Mouse (Mus musculus): ENCODE measurements around the gene Mrpl54.

Gene Mrpl54

DNA sequence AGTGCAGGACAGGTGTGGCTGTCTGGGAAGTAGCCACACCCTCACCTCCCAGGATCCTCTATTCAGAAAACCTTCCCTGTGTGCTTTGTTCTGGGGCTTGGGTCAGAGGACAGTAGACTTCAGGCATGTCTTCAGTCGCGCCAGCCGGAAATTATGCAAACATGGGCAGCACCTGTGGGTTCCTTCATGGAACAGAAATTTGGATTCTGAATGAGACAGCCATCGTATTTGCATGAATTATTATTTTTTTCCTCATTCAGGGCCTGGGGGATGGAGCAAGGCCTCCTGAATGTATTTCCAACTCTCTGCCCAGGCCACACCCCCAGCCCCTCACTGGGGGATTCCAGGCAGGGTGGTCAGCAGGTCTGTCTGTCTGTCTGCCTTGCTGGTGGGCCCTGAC is 5.7 kb downstream of the Mrpl54 start:
- H3K9me3 ChIP-seq (ENCODE audit: low read length): no peaks in the 10 kb centered on the region
- H3K27me3 ChIP-seq (ENCODE audit: insufficient read depth, low read length): peaks cover 41% of the 10 kb centered on the region
- H3K36me3 ChIP-seq (ENCODE audit: insufficient read depth, low read length): peaks cover 40% of the 10 kb centered on the region
- TF ChIP-seq POU5F1 (IDR thresholded peaks at IDR 0.05; ENCODE audit: borderline replicate concordance, low read length) (no peak), CTCF (conservative IDR thresholded peaks at IDR 0.05; ENCODE audit: low read length) (no peak), NANOG (IDR thresholded peaks at IDR 0.05; ENCODE audit: borderline replicate concordance, low read length) (no peak)
- peaks cover 86% of the 10 kb centered on the region for H3K4me1 ChIP-seq (replicated peaks; ENCODE audit: low read depth, low read length)
- 0 out of 2 replicates have a peak overlapping the region, but pooled peaks have one; percentile 7 for H3K4me3 ChIP-seq (replicated peaks; ENCODE audit: low read length)

GRCm38 (mm10) chr10:81259225-81259884 is 7.4 kb downstream of the Mrpl54 start:
- Histone ChIP-seq H3K27me3 (ENCODE audit: insufficient read depth, low read length) (peaks cover 52% of the 10 kb centered on the region), H3K36me3 (ENCODE audit: insufficient read depth, low read length) (peaks cover 27% of the 10 kb centered on the region), H3K4me1 (replicated peaks; ENCODE audit: low read depth, low read length) (peaks cover 69% of the 10 kb centered on the region), H3K4me3 (replicated peaks; ENCODE audit: low read length) (no peak overlapping the region), H3K9me3 (ENCODE audit: low read length) (no peaks in the 10 kb centered on the region)
- TF ChIP-seq CTCF (conservative IDR thresholded peaks at IDR 0.05; ENCODE audit: low read length): no peak
- no peak for TF ChIP-seq NANOG (IDR thresholded peaks at IDR 0.05; ENCODE audit: borderline replicate concordance, low read length)
- no peak for TF ChIP-seq POU5F1 (IDR thresholded peaks at IDR 0.05; ENCODE audit: borderline replicate concordance, low read length)

GRCm38 (mm10) chr10:81257158-81258039 is 9.3 kb downstream of the Mrpl54 start:
- Histone ChIP-seq H3K27me3 (ENCODE audit: insufficient read depth, low read length) (peaks cover 72% of the 10 kb centered on the region), H3K9me3 (ENCODE audit: low read length) (no peaks in the 10 kb centered on the region), H3K36me3 (ENCODE audit: insufficient read depth, low read length) (peaks cover 8% of the 10 kb centered on the region; the same call in 1 of the 2 replicates), H3K4me3 (replicated peaks; ENCODE audit: low read length) (peak overlapping the region; percentile 83), H3K4me1 (replicated peaks; ENCODE audit: low read depth, low read length) (peaks cover 63% of the 10 kb centered on the region)
- TF ChIP-seq NANOG (IDR thresholded peaks at IDR 0.05; ENCODE audit: borderline replicate concordance, low read length) (no peak), CTCF (conservative IDR thresholded peaks at IDR 0.05; ENCODE audit: low read length) (no peak), POU5F1 (IDR thresholded peaks at IDR 0.05; ENCODE audit: borderline replicate concordance, low read length) (no peak)

GRCm38 (mm10) chr10:81254886-81255285 is 11.8 kb downstream of the Mrpl54 start:
- H3K27me3 ChIP-seq (ENCODE audit: insufficient read depth, low read length): peaks cover 81% of the 10 kb centered on the region
- TF ChIP-seq NANOG (IDR thresholded peaks at IDR 0.05; ENCODE audit: borderline replicate concordance, low read length) (no peak), POU5F1 (IDR thresholded peaks at IDR 0.05; ENCODE audit: borderline replicate concordance, low read length) (no peak), CTCF (conservative IDR thresholded peaks at IDR 0.05; ENCODE audit: low read length) (no peak)
- no peak overlapping the region for H3K4me3 ChIP-seq (replicated peaks; ENCODE audit: low read length)
- peaks cover 59% of the 10 kb centered on the region for H3K4me1 ChIP-seq (replicated peaks; ENCODE audit: low read depth, low read length)
- no peaks in the 10 kb centered on the region for H3K9me3 ChIP-seq (ENCODE audit: low read length)
- H3K36me3 ChIP-seq (ENCODE audit: insufficient read depth, low read length): no peaks in the 10 kb centered on the region

- TF ChIP-seq CTCF (conservative IDR thresholded peaks at IDR 0.05; ENCODE audit: low read length): 0 out of 2 replicates have a peak, but pooled peaks have one; percentile 3
- TF ChIP-seq NANOG (IDR thresholded peaks at IDR 0.05; ENCODE audit: borderline replicate concordance, low read length): no peak
- no peak for TF ChIP-seq POU5F1 (IDR thresholded peaks at IDR 0.05; ENCODE audit: borderline replicate concordance, low read length)
- peaks cover 58% of the 10 kb centered on the region for H3K4me1 ChIP-seq (replicated peaks; ENCODE audit: low read depth, low read length)
- peak within 1 kb of the TSS; percentile 58 for H3K4me3 ChIP-seq (replicated peaks; ENCODE audit: low read length)
Observed at GRCm38 (mm10) chr10:81252424-81253419, 14.0 kb downstream of the Mrpl54 start, which contains the start of gene Matk. Gene Matk, plus strand, starts transcription at chr10:81252935.

GRCm38 (mm10) chr10:81249442-81249841 is 17.3 kb downstream of the Mrpl54 start:
- H3K4me1 ChIP-seq (replicated peaks; ENCODE audit: low read depth, low read length): peaks cover 67% of the 10 kb centered on the region
- TF ChIP-seq CTCF (conservative IDR thresholded peaks at IDR 0.05; ENCODE audit: low read length) (no peak), POU5F1 (IDR thresholded peaks at IDR 0.05; ENCODE audit: borderline replicate concordance, low read length) (no peak), NANOG (IDR thresholded peaks at IDR 0.05; ENCODE audit: borderline replicate concordance, low read length) (no peak)
- no peak overlapping the region for H3K4me3 ChIP-seq (replicated peaks; ENCODE audit: low read length)
- H3K36me3 ChIP-seq (ENCODE audit: insufficient read depth, low read length): no peaks in the 10 kb centered on the region
- peaks cover 35% of the 10 kb centered on the region for H3K27me3 ChIP-seq (ENCODE audit: insufficient read depth, low read length)
- H3K9me3 ChIP-seq (ENCODE audit: low read length): no peaks in the 10 kb centered on the region

More at GRCm38 (mm10) chr10:81252424-81253419, 14.0 kb downstream of the Mrpl54 start, which contains the start of gene Matk:
- no peaks in the 10 kb centered on the region for H3K9me3 ChIP-seq (ENCODE audit: low read length)
- H3K36me3 ChIP-seq (ENCODE audit: insufficient read depth, low read length): no peaks in the 10 kb centered on the region
- peaks cover 59% of the 10 kb centered on the region for H3K27me3 ChIP-seq (ENCODE audit: insufficient read depth, low read length)

DNA sequence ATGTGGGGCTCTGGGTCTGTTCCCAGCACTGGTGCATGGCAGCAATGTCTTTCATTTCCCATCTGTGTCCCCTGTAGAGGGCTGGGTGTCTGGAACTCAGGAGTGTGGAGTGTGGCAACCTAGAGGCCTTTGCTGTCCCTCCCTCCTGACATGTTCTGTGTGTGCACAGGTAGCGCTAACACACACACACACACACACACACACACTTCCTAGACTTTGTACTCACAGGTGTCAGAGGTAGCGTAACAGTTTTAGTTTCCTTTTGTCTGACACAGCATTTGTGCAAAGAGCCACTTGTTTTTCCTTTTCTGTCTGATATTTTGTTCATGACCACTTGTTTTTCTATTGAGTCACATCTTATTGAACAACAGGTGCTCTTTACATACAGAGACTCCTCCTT is 18.9 kb downstream of the Mrpl54 start:
- Histone ChIP-seq H3K36me3 (ENCODE audit: insufficient read depth, low read length) (no peaks in the 10 kb centered on the region), H3K27me3 (ENCODE audit: insufficient read depth, low read length) (peaks cover 32% of the 10 kb centered on the region), H3K4me1 (replicated peaks; ENCODE audit: low read depth, low read length) (peaks cover 72% of the 10 kb centered on the region), H3K9me3 (ENCODE audit: low read length) (no peaks in the 10 kb centered on the region), H3K4me3 (replicated peaks; ENCODE audit: low read length) (no peak overlapping the region)
- no peak for TF ChIP-seq POU5F1 (IDR thresholded peaks at IDR 0.05; ENCODE audit: borderline replicate concordance, low read length)
- no peak for TF ChIP-seq NANOG (IDR thresholded peaks at IDR 0.05; ENCODE audit: borderline replicate concordance, low read length)
